Mouse (Mus musculus) liver, embryonic 14.5 days (tissue): ENCODE results near the gene Hist1h3b.

Experiments used
- CTCF ChIP-seq: IDR thresholded peaks from 2 replicates; pipeline ENCODE4 v1.5.1; 2016; ENCODE audit warnings: antibody characterized with exemption, low read depth, control low read depth
- EP300 ChIP-seq: IDR thresholded peaks from 2 replicates; pipeline ENCODE4 v1.6.1; 2016; ENCODE audit warnings: antibody characterized with exemption, low read depth

GRCm38 (mm10) chr13:23759916-23760239 lies 7.8 kb downstream of the Hist1h3b start:
- TF ChIP-seq CTCF (no peak), EP300 (no peak)
